8 mouse cellular contexts compared by ENCODE assay signal in genomic region chr8:89271381-89272355, GRCm38 (mm10).
DNase-seq lines count a peak whose midpoint lies in the region; ATAC-seq and TF ChIP-seq lines count a peak whose summit lies in the region.

No protein-coding gene starts in this region.

- H3K4me3 ChIP-seq in heart, embryonic 12.5 days, result peak overlapping the region; percentile 49
- H3K4me3 ChIP-seq in embryonic facial prominence, embryonic 15.5 days (replicated peaks), result peak overlapping the region; percentile 40
- peak overlapping the region; percentile 35 for H3K4me3 ChIP-seq in liver, embryonic 12.5 days
- H3K4me3 ChIP-seq in stomach, postnatal 0 days (ENCODE audit: low read depth, low read length), result peak overlapping the region; percentile 33; the same call in 1 of the 2 replicates

- TF ChIP-seq EP300 in stomach, postnatal 0 days (optimal IDR thresholded peaks at IDR 0.05), result no peak

- H3K27me3 ChIP-seq in heart, embryonic 12.5 days (replicated peaks), result peaks cover 24% of the 10 kb centered on the region
- H3K27me3 ChIP-seq in embryonic facial prominence, embryonic 15.5 days, result peaks cover 31% of the 10 kb centered on the region
- peaks cover 35% of the 10 kb centered on the region for H3K27me3 ChIP-seq in liver, embryonic 12.5 days (replicated peaks)
- no peaks in the 10 kb centered on the region for H3K27me3 ChIP-seq in stomach, postnatal 0 days (ENCODE audit: control insufficient read depth, insufficient read depth, low read length)

- ATAC-seq in heart, embryonic 12.5 days (ENCODE audit: insufficient number of reproducible peaks, low FRiP score), result no peak
- no peak for ATAC-seq in embryonic facial prominence, embryonic 15.5 days (ENCODE audit: insufficient number of reproducible peaks, low FRiP score, low TSS enrichment, low read depth)
- ATAC-seq in liver, embryonic 12.5 days, result no peak
- no peak for ATAC-seq in stomach, postnatal 0 days (ENCODE audit: low FRiP score, low TSS enrichment)

- H3K9ac ChIP-seq in heart, embryonic 12.5 days, result peak overlapping the region; percentile 66
- no peak overlapping the region for H3K9ac ChIP-seq in embryonic facial prominence, embryonic 15.5 days
- no peak overlapping the region for H3K9ac ChIP-seq in liver, embryonic 12.5 days
- H3K9ac ChIP-seq in stomach, postnatal 0 days (ENCODE audit: low read length), result no peak overlapping the region

- H3K27ac ChIP-seq in heart, embryonic 12.5 days (ENCODE audit: poor library complexity, severe bottlenecking), result no peak overlapping the region
- H3K27ac ChIP-seq in embryonic facial prominence, embryonic 15.5 days (replicated peaks), result no peak overlapping the region
- no peak overlapping the region for H3K27ac ChIP-seq in liver, embryonic 12.5 days
- no peak overlapping the region for H3K27ac ChIP-seq in stomach, postnatal 0 days (replicated peaks)

- DNase-seq in heart, postnatal 36 days, result no peak
- peak; percentile 70 for DNase-seq in WW6 (ENCODE audit: low read depth, low spot score)
- DNase-seq in stomach, postnatal 0 days (ENCODE audit: low spot score), result no peak
- no peak for DNase-seq in left cerebral cortex, adult 18-20 months (ENCODE audit: low spot score in 2 of 2)
- no peak for DNase-seq in kidney, postnatal 10 days

- intact Hi-C loops in heart, postnatal 36 days (cut with DNase I), result no loop called here

- peaks cover 3% of the 10 kb centered on the region; the same call in 1 of the 2 replicates for H3K4me1 ChIP-seq in heart, embryonic 12.5 days (replicated peaks)
- peaks cover 7% of the 10 kb centered on the region for H3K4me1 ChIP-seq in embryonic facial prominence, embryonic 15.5 days
- no peaks in the 10 kb centered on the region for H3K4me1 ChIP-seq in liver, embryonic 12.5 days
- no peaks in the 10 kb centered on the region for H3K4me1 ChIP-seq in stomach, postnatal 0 days (replicated peaks; ENCODE audit: control insufficient read depth, insufficient read depth)

- 0 out of 2 replicates have a peak, but pooled peaks cover 4% of the 10 kb centered on the region for H3K9me3 ChIP-seq in heart, embryonic 12.5 days (replicated peaks)
- H3K9me3 ChIP-seq in embryonic facial prominence, embryonic 15.5 days (replicated peaks), result no peaks in the 10 kb centered on the region
- H3K9me3 ChIP-seq in liver, embryonic 12.5 days (replicated peaks), result no peaks in the 10 kb centered on the region
- no peaks in the 10 kb centered on the region for H3K9me3 ChIP-seq in stomach, postnatal 0 days (ENCODE audit: control insufficient read depth, low read length)

- peak overlapping the region; percentile 80 for H3K4me2 ChIP-seq in heart, embryonic 12.5 days
- H3K4me2 ChIP-seq in embryonic facial prominence, embryonic 15.5 days (replicated peaks), result peak overlapping the region; percentile 72
- peak overlapping the region; percentile 54 for H3K4me2 ChIP-seq in liver, embryonic 12.5 days
- peak overlapping the region; percentile 62 for H3K4me2 ChIP-seq in stomach, postnatal 0 days (replicated peaks; ENCODE audit: low read depth)

- no peaks in the 10 kb centered on the region for H3K36me3 ChIP-seq in heart, embryonic 12.5 days
- H3K36me3 ChIP-seq in embryonic facial prominence, embryonic 15.5 days, result no peaks in the 10 kb centered on the region
- no peaks in the 10 kb centered on the region for H3K36me3 ChIP-seq in liver, embryonic 12.5 days
- H3K36me3 ChIP-seq in stomach, postnatal 0 days (ENCODE audit: control insufficient read depth, insufficient read depth, low read length), result no peaks in the 10 kb centered on the region

- no peak for TF ChIP-seq CTCF in stomach, postnatal 0 days (IDR thresholded peaks at IDR 0.05; ENCODE audit: low read depth)

- 18% methylated on average over 22 of the region's 22 CpGs for WGBS in heart, embryonic 12.5 days
- WGBS in embryonic facial prominence, embryonic 15.5 days, result 19% methylated on average over 22 of the region's 22 CpGs
- WGBS in liver, embryonic 12.5 days (ENCODE audit: insufficient replicate concordance), result 19% methylated on average over 22 of the region's 22 CpGs
- WGBS in stomach, postnatal 0 days, result 39% methylated on average over 22 of the region's 22 CpGs
